Mouse (Mus musculus) adrenal gland, postnatal 36 days (tissue): ENCODE data around the gene Eif3a. TPM values are rescaled to one million over a fixed set of nuclear protein-coding genes. Genes with fewer than 3 reads are reported as not detected.

Experiments
- DNase-seq, 2 experiments: peaks; one replicate each; pipeline ENCODE4 v3.0.0; 2021; ENCODE audit warnings: mixed read lengths in 1 of 2
- long read RNA-seq, 2 experiments: library from polyadenylated mRNA; stranded (forward); transcript quantifications; one replicate each; pipeline ENCODE4 v2.0.0; 2021; ENCODE audit warnings: borderline sequencing depth in 2 of 2
- total RNA-seq, 2 experiments: library from RNA; stranded (reverse); gene quantifications; 2 replicates each; pipeline ENCODE4 v1.2.3; 2021

Gene Eif3a
- 100 to 1,000 TPM; 161 to 191 TPM for total RNA-seq
- long read RNA-seq, experiment 1, full-length matches to known transcripts: 42 of 91 reads
- long read RNA-seq, experiment 1, partial matches to known transcripts: 46 of 91 reads
- long read RNA-seq, experiment 1, other reads (novel, unspliced or antisense): 3 of 91 reads
- long read RNA-seq, experiment 2, full-length matches to known transcripts: 13 of 22 reads
- long read RNA-seq, experiment 2, partial matches to known transcripts: 8 of 22 reads
- long read RNA-seq, experiment 2, other reads (novel, unspliced or antisense): 1 of 22 reads

GRCm38 (mm10) chr19:60790551-60791161 lies at the start of gene Eif3a:
Gene Eif3a (minus strand): TSS chr19:60790658.
- DNase-seq: peak; percentile 95

GRCm38 (mm10) chr19:60837747-60838146 lies 47.3 kb upstream of the Eif3a start:
- DNase-seq: peak; percentile 92 to 93

GRCm38 (mm10) chr19:60818677-60819076 lies 28.2 kb upstream of the Eif3a start:
- DNase-seq: no peak

- DNase-seq: no peak
These were observed 22.7 kb upstream of the Eif3a start for GRCm38 (mm10) chr19:60813133-60813532.

- no peak for DNase-seq
These were observed 21.6 kb upstream of the Eif3a start for GRCm38 (mm10) chr19:60812036-60812389.

- peak; percentile 93 to 96 for DNase-seq
These were observed 20.9 kb upstream of the Eif3a start, which contains the start of gene Fam45a for GRCm38 (mm10) chr19:60811098-60812035. Gene Fam45a (plus strand): TSS chr19:60811585.

GRCm38 (mm10) chr19:60809927-60810326 lies 19.5 kb upstream of the Eif3a start:
- DNase-seq: no peak

DNA sequence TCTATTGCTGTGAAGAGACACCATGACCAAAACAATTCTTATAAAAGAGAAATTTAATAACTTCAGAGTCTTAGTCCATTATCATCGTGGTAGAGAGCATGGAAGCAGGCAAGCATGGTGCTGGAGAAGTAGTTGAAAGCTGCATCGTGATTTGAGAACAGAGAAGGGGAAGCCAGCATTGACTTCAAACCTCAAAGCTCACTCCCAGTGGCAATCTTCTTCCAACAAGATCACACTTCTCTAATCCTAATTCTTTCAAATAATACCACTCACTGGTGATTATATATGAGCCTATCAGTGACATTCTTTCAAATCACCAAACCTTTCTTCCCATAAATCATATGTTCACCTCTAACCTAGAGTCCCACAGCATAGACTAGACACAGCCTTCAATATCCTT lies 14.4 kb upstream of the Eif3a start:
- no peak for DNase-seq

DNA sequence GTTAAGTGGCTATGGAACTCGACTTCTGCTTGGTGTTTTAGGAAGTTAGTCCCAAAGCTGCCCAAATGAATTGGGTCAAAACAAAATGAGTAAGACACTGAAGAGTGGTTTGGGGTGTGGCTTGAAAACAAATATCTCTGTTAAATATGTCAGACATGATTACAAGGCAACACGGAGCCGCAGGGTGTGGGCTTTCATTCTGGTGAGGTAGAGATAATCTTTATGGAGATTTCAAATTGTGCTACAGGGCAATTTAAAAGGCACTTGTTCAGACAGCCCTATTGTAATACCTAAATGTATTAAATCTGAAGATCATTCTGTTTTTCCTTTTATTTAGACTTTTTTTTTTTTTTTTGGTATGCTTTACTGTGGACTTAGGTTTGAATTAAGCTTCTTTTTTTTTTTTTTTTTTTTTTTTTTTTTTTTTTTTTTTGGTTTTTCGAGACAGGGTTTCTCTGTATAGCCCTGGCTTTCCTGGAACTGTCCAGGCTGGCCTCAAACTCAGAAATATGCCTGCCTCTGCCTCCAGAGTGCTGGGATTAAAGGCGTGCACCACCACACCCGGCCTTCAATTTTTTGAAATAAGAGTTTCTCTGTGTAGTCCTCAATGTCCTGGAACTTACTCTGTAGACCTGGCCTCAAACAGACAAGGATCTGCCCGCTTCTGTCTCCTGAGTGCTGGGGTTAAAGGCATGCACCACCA lies 9.6 kb upstream of the Eif3a start:
- DNase-seq: no peak

GRCm38 (mm10) chr19:60797415-60797814 lies 7.0 kb upstream of the Eif3a start:
- no peak for DNase-seq

DNA sequence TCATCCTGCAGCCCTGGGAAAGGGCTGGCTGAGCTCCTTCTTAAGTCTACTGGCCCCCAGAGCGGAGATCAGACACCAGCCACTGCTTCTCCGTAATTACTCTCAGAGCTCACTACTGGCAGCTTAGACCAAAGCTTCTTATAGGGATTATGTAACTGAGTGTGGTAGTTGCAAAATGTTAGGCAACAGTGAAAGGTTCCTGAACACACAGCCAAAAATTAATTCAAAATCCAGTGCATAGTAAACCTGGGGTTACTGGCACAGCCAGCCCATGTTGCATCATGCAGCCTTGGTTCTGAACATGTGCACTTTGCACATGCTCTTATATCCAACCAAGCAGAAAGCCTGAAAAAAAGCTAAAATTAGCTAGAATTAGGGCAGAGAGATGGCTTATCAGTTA lies 4.8 kb upstream of the Eif3a start:
- peak; percentile 50 to 59 for DNase-seq

DNA sequence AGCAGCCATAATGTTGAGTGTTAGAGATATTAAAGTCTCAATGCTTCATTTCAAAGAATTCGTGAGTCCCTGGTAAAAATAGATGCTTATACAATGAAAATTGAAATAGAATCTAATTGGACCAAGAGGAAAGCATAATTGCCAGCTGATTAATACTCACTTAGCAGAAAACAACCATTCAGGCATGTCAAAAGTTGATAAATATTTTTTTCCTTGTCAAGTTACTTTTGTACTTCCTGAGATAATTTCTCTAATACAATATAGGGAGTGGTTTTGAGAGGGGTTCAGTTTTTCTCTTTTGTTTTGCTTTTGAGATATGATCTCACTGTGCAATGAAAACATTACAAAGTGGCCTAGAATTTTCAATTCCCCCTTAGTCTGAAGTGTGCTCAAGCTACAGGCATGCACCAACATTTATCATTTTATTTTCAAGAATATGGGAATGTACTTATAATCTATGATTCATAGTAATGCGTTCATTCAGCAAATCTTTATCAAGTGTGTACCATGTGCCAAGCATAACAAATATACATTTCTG lies 2.8 kb upstream of the Eif3a start:
- DNase-seq: no peak

GRCm38 (mm10) chr19:60791164-60791563 lies 706 bp upstream of the Eif3a start:
- DNase-seq: no peak

DNA sequence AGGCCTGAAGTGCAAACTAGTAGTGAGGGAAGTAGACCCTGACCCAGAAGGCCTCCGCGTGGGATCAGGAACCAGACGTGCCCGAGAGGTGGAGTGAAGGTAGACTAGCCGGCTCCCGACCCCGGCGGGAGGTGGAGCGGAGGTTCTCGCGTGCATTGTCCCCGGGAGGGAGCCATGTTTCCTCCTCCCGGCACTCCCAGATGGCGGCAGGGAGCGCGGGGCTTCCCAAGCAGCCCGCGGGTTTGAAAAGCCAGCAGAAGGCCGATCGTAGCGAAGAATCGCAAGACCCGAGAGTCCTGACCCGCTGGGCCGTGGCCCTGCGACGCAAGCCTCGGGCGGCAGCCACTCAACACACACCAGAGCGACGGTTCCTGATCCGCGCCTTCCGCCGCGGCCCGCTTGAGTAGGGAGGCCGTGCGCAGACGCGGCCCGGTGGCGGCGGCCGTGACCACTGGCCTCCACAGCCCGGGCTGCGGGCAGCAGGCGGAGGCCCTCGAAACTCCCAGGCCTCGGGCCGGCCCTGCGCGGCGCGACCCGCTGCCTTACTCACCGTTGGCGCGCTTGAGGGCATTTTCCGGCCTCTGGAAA lies 445 bp downstream of the Eif3a start:
- DNase-seq: peak; percentile 57 to 68

DNA sequence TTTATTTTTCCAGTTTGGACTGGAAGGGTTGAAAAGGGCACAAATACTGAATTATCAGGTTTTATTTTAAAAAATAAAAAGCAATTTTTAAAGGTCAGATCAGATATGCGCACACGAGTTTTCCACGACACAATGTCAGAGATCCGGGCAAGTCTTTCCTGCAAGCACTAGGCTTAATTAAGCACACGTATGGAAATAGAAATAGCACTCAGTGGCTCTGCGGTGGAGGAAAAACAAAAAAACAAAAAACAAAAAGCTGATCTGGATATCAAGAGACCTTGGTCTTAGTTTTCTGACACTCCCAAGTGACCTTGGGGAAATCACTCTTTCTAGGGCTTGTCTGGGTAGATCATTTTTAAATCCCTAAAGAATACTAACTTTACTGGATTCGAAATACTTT lies 1.0 kb downstream of the Eif3a start:
- no peak for DNase-seq

DNA sequence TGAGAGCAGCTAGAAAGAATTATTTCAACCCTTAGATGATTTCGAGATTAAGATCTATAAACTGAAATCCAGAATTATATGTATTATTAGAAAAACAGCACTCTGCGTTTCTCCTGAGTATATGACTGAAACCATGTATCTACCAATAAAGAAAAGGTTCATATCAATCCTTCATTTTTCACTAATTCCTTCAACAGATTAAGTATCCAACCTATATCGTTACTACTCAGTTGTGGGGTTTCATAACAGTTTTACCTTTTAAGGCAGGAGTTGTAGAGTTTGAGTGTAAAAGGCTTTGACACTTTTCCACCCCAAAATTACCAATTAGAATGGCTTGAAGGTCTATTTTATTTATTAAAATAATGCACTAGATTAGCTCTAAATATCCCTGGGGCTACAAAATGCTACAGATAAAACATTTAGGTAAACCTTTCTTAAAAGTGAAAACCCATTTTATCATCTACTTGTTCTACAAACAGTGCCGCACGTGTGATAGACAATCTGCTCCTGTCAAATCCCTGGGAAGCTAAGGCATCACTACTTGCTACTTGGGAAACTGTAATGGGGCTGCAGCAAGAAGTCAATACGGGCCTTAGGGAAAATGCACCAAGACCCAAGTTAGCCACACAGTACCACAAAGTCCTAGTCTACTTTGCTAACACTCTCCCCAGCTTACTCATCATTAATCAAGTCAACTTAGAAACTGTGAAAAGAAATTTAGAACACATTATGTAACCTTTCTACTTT lies 2.1 kb downstream of the Eif3a start:
- DNase-seq: no peak

- DNase-seq: no peak
These were observed 2.9 kb downstream of the Eif3a start for GRCm38 (mm10) chr19:60787465-60788150.

DNA sequence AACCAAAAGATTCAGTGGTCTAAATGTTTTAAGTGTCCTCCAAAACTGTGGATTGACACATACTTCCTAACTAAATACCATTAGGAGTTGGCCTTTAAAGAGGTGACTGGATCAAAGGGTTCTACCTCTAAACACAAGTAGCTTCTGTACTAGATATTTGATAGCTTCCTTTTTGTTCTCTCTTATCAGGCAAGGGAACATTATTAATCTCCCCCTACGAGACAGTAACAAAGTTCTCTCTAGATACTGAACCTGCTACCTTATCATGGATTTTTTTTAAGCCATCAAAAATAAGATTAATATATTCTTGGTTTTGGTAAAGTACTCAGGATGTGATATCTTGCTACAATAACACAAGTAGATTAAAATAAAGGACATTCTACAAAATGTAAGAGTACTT lies 5.7 kb downstream of the Eif3a start:
- no peak for DNase-seq

- DNase-seq: no peak
These were observed 8.4 kb downstream of the Eif3a start for GRCm38 (mm10) chr19:60782034-60782433.

- DNase-seq: peak; percentile 32 to 68
These were observed 17.1 kb downstream of the Eif3a start for GRCm38 (mm10) chr19:60773366-60773765.
